Mouse (Mus musculus): ENCODE measurements around the gene Asic3. TPM values are rescaled to one million over a fixed set of nuclear protein-coding genes. Genes with fewer than 3 reads are reported as not detected.

Asic3 gene
- polyA plus RNA-seq (2021; fragmentation: Nextera tagmentation), result not detected in 2 replicates
- long read RNA-seq, experiment 1, partial matches to known transcripts, result 0 of 1 reads
- long read RNA-seq, experiment 1, other reads (novel, unspliced or antisense), result 1 of 1 reads
- long read RNA-seq, experiment 2, result 0 reads

DNA sequence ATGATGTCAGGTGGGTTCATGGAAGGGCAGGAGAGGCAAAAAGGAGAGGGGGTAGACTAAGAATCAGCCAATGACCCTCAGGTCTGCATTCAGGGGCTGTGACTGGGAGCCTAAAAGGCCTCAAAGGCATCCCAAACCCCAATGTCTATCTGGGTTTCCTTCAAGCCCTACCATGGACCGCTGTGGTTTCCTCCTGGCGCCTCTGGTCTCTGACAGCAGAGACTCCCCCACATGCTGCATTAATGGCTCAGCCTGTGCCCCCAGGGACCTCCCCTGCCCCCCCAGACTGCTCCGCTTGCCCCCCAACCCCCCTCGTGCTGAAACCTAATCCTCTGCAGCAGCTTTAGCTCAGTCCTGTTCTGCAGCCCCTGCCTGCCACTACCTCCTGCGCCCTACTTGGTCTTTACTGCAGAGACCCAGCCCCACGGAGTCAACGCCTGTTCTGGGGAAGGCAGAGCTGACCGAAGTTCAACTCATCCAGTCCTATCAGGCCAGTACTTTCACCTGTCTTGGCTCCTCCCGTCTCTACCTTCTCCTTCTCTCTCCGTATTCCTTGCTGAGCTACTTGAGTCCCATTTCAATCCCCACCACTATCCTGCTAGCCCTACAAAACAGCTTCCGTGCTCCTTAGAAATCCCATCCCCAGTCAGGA is at the start of gene Asic3:
TSS of gene Asic3 (plus strand) at position 351 of the 652 bp plus-strand sequence.

DNA sequence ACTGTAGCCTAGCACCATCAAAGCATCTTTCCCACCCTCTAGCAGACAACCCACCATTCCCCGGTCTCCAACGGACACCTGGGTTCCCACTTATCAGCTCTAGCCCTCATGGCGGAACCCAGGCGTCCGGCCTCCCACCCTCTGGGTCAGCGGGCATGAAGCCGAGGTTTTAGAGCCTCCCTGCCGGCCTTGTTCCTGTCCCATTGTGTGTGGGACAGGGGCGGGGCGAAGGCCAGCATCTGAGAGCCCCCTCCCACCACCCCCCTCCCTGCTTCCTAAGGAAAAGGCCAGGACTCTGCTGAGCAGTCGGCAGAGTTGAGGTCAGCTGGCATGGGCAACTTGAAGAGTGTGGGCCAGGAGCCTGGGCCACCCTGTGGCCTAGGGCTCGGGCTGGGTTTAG is 48.7 kb upstream of the Asic3 start, which contains the start of gene Nos3:
TSS of gene Nos3 (plus strand) at position 303 of the 400 bp plus-strand sequence.

DNA sequence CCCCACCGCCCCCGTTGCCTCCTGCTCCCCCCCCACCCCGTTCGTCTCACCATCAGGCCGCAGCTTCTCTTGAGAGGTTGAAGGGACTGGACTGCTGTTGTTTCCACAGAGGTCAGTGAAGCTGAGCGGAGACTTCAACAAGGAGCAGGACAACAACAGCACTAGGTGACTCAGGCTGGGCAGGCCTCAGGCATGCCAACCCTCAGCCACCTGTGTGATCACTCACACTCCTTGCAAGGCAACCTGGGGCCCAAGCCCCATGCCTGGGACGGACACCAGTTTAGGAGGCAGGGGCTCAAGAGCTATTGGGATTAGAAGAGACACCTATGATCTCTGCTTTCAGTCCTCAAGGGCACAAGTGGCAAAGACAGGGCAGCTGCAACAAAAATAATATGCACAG is 21.3 kb upstream of the Asic3 start, which contains the start of gene Atg9b:
TSS of gene Atg9b (minus strand) at position 280 of the 400 bp plus-strand sequence.

DNA sequence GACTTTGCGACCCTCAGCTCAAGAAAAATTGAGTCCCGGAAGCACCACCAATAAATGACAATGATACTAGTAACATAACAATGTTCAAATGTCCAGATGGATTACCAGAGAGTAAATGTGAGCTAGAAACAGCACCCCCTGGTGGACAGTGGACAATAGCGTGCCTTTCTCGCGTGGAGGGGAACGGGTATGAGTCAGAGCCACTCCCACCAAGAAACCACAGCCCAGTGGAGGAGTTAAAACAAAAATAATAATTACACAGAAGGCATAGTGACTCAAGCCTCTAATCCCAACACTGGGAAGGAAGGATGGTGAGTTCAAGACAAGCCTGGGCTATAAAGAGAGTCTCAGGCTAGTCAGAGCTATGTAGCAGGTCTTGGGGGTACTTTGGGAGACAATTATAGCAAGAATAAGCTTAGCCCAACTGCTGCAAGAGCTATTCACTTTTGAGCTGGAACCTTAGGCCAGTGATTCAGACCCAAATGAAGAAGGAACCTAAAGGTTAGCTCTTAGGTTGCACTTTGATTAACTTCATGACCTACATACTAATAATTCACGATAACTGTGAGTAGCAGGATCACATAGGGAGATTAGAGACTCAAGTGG is 19.7 kb upstream of the Asic3 start, which contains the start of gene Abcb8:
TSS of gene Abcb8 (plus strand) at position 272 of the 606 bp plus-strand sequence.

DNA sequence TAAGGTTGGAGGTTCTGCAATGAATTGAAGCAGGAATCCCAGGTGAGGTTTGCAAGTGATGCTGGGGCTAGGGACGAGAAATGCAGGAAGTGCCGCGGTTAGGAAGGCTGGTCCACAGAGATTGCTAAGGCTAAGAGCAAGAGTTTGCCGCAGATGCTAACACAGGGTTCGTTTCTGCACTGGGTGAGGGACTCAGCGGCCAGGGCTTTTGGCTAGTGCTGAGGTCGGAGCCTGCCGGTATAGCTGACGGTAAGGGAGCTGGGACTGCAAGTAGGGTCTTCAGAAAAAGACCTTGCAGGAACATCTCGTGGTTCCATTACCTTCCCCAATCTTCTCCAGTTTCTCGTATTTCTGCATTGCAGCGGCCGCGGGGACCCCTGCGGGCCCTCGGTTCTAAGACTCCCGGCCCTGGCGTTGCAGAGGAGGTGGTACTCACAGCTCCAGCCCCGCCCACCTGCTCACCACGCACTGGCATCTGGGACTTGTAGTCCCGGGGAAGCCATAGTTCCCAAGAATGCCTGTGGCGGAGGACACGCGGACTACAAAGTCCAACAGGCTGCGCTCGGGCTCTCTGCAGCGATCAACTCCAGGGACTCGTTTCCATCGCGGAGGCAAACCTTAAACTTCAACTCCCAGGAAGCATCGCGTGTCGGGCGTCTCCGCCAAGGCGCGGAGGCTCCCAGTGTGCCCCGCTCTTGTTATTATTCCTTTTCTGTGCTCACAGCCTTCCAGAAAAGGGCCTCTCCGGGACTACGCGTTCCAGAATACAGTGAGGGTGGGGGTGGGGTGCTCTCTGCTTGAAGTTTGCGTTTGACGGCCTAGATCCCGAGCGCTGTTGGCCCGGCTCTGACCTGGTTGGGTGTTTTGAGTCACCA is 10.2 kb downstream of the Asic3 start, which contains the start of the genes Cdk5 and Slc4a2:
TSS of gene Cdk5 (minus strand) at position 402 of the 875 bp plus-strand sequence.
TSS of gene Slc4a2 (plus strand) at position 709 of the 875 bp plus-strand sequence.

DNA sequence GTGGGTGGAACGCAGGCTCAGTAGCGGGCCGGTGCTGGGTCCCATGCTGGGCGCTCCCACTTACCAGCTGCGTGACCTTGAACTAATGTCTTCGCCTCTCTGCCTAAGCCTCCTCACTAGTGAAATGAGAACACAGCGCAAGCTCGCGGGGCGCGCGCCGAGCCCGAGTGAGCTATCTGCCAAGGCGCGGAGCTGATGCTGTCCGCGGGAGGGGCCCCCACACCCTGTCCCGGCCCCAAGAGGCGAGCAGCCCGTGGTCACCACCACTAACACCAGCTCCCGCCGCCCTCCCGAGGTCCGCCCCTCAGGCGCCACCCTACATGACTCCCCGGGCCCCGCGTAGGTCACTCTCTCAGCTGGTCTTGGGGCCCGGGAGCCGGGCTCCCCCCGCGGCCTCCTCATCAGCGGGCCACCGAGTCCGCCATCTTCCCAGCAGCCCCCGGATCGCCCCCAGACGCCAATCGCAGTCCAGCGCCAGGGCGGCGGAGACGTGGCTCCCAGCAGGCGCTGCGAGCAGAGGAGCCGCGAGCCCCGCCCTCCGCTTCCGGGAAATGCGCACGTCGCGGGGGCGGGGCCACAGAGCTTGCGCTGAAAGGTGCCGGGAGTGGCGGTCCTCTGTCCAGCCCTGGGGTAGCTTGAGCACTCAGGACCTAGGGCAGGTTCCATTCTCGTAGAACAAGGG is 31.7 kb downstream of the Asic3 start, which contains the start of gene Fastk:
TSS of gene Fastk (minus strand) at position 542 of the 682 bp plus-strand sequence.

DNA sequence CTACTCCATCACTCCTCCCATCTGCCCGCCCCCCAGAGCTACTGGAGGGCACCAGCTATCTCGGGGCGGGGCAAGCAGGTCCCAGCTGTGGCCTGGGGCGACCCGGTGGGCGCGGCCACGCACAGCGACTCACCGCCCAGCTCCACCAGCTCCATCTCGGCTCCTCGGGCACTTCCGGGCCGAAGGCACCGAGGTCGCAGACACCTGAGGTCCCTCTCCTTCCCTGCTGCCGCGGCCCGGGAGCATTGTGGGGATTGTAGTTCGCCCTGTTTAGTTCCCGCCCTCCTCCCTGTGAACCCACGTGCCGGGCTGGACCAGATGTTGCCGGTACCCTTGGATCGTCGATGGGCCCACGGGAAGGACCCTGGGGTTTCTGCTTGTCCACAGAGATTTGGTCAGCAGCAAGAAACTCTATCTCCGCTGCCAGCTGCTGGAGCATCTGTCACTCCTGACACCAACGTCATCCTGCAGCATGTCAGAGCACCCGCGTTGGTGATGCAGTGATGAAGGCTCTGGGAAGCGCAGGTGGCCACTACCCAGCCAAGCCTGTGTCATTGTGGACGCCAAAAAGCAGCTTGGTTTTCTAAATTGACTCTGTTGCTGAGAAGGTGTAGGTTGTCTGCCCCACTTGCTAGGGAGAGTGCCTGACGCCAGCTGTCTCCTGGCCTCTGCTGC is 34.6 kb downstream of the Asic3 start, which contains the start of gene Tmub1:
TSS of gene Tmub1 (minus strand) at position 231 of the 675 bp plus-strand sequence.

DNA sequence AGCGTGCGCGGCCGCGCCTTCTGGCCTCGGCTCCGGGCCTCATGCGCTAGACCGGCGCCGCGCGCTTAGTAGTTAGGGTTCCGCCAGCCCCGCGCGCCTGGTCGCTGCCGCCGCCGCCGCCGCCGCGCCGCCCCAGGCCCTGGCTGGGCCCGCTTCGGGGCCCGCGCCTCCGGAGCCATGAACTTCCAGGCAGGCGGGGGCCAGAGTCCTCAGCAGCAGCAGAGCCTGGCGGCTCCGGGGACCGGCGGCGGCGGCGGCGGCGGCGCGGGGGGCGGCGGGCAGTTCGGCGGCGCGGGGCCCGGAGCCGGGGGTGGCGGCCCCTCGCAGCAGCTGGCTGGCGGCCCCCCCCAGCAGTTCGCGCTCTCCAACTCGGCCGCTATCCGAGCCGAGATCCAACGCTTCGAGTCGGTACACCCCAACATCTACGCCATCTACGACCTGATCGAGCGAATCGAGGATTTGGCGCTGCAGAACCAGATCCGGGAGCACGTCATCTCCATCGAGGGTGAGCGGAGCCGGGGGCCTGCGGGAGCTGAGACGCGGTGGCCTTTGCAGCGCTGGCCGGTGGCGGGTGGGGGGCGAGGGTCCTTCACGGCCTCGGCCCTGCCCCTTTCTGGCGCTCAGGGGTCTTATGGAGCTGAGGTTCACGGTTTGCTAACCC is 39.0 kb downstream of the Asic3 start, which contains the start of gene Agap3:
TSS of gene Agap3 (plus strand) at position 148 of the 661 bp plus-strand sequence.

Other genes with a start within 250 kb of the Asic3 start
- 8.2 and 9.6 TPM in 2 replicates for gene Nupl2, start 248.4 kb upstream of the Asic3 start, polyA plus RNA-seq (2021; fragmentation: Nextera tagmentation)
- 4.9 and 5.1 TPM in 2 replicates for gene Kcnh2, start 61.8 kb upstream of the Asic3 start, polyA plus RNA-seq (2021; fragmentation: Nextera tagmentation)
- 1.5 and 3.2 TPM in 2 replicates for gene Nos3, start 48.6 kb upstream of the Asic3 start, polyA plus RNA-seq (2021; fragmentation: Nextera tagmentation)
- gene Atg9b, start 21.2 kb upstream of the Asic3 start, polyA plus RNA-seq (2021; fragmentation: Nextera tagmentation), result 1.5 and 4.8 TPM in 2 replicates
- gene Abcb8, start 19.7 kb upstream of the Asic3 start, polyA plus RNA-seq (2021; fragmentation: Nextera tagmentation), result 35.4 and 46.1 TPM in 2 replicates
- gene Cdk5, start 10.1 kb downstream of the Asic3 start, polyA plus RNA-seq (2021; fragmentation: Nextera tagmentation), result 125 and 165 TPM in 2 replicates
- gene Slc4a2, start 10.4 kb downstream of the Asic3 start, polyA plus RNA-seq (2021; fragmentation: Nextera tagmentation), result 9.5 and 9.9 TPM in 2 replicates
- gene Fastk, start 31.9 kb downstream of the Asic3 start, polyA plus RNA-seq (2021; fragmentation: Nextera tagmentation), result 144 and 180 TPM in 2 replicates
- 35.2 and 37.2 TPM in 2 replicates for gene Tmub1, start 34.5 kb downstream of the Asic3 start, polyA plus RNA-seq (2021; fragmentation: Nextera tagmentation)
- gene Agap3, start 38.8 kb downstream of the Asic3 start, polyA plus RNA-seq (2021; fragmentation: Nextera tagmentation), result 59.0 and 78.2 TPM in 2 replicates
- 0.05 and 0.07 TPM in 2 replicates for gene Gbx1, start 113.8 kb downstream of the Asic3 start, polyA plus RNA-seq (2021; fragmentation: Nextera tagmentation)
- 0.51 and 0.61 TPM in 2 replicates for gene Asb10, start 127.6 kb downstream of the Asic3 start, polyA plus RNA-seq (2021; fragmentation: Nextera tagmentation)
- not detected in 2 replicates for gene 4931409K22Rik, start 143.4 kb downstream of the Asic3 start, polyA plus RNA-seq (2021; fragmentation: Nextera tagmentation)
- 65.0 and 76.5 TPM in 2 replicates for gene Abcf2, start 164.1 kb downstream of the Asic3 start, polyA plus RNA-seq (2021; fragmentation: Nextera tagmentation)
- gene Chpf2, start 173.3 kb downstream of the Asic3 start, polyA plus RNA-seq (2021; fragmentation: Nextera tagmentation), result 15.5 and 16.0 TPM in 2 replicates
- 10.4 and 78.3 TPM in 2 replicates for gene Smarcd3, start 211.0 kb downstream of the Asic3 start, polyA plus RNA-seq (2021; fragmentation: Nextera tagmentation)

Data from left cerebral cortex, adult 6 months (tissue).